Mouse (Mus musculus) forebrain, embryonic 11.5 days (tissue): Measurements from ENCODE around the gene Clasp2. TPM values are rescaled to one million over a fixed set of nuclear protein-coding genes. Genes with fewer than 3 reads are reported as not detected.
"Not testable (repeated sequence)": the region's sequence is repeated elsewhere in the genome, so short reads cannot be mapped to it uniquely, and the experiment has no call there.

Experiments used
- ATAC-seq: fragments of 200-750 bp; cut with Nextera tagmentation; replicated peaks from 2 replicates; pipeline ENCODE4 v1.8.0; 2017; ENCODE audit warnings: moderate TSS enrichment; ENCODE audit not compliant: low FRiP score
- DNase-seq: peaks from one replicate; pipeline ENCODE4 v3.0.0-alpha.2; 2017; ENCODE audit warnings: low spot score
- H3K27ac ChIP-seq: fragments of 300-500 bp; sonication (generic); 2 replicates; pipeline ENCODE4 v1.5.1; 2014; ENCODE audit warnings: low read depth, low read length
- H3K27me3 ChIP-seq: fragments of 300-500 bp; sonication (generic); 2 replicates; pipeline ENCODE4 v1.6.1; 2014; ENCODE audit warnings: mild to moderate bottlenecking, low read length, mixed read lengths; ENCODE audit not compliant: control insufficient read depth, insufficient read depth
- H3K36me3 ChIP-seq: fragments of 300-500 bp; sonication (generic); 2 replicates; pipeline ENCODE4 v1.6.1; 2014; ENCODE audit warnings: mild to moderate bottlenecking, low read length, moderate library complexity, mixed read lengths; ENCODE audit not compliant: control insufficient read depth, insufficient read depth
- H3K4me1 ChIP-seq: fragments of 300-500 bp; sonication (generic); replicated peaks from 2 replicates; pipeline ENCODE4 v1.6.1; 2014; ENCODE audit warnings: low read length, mixed read lengths; ENCODE audit not compliant: control insufficient read depth, insufficient read depth
- H3K4me2 ChIP-seq: fragments of 300-500 bp; sonication (generic); 2 replicates; pipeline ENCODE4 v1.6.1; 2014; ENCODE audit warnings: low read depth, mild to moderate bottlenecking, low read length, moderate library complexity, mixed read lengths; ENCODE audit not compliant: severe bottlenecking
- H3K4me3 ChIP-seq: fragments of 300-500 bp; sonication (generic); 2 replicates; pipeline ENCODE4 v1.5.1; 2014; ENCODE audit warnings: low read depth, low read length
- H3K9ac ChIP-seq: fragments of 300-500 bp; sonication (generic); 2 replicates; pipeline ENCODE4 v1.6.1; 2014; ENCODE audit warnings: low read length
- H3K9me3 ChIP-seq: fragments of 300-500 bp; sonication (generic); 2 replicates; pipeline ENCODE4 v1.6.1; 2016; ENCODE audit warnings: low read length, mixed read lengths; ENCODE audit not compliant: control insufficient read depth
- WGBS: fragments of 180-500 bp; shearing (Covaris S2); extraction: QIAGEN DNeasy Blood & Tissue Kit; methylation state at CpG from one replicate; pipeline ENCODE4 v1.1.7; 2014; 5-methylcytosine and 5-hydroxymethylcytosine counted together
- polyA plus RNA-seq: library from polyadenylated mRNA; unstranded; fragments of >200 nt; fragmentation: Nextera tagmentation; extraction: Ambion mirVana; gene quantifications from 2 replicates; pipeline ENCODE4 v1.2.1, GENCODE M21; 2014

Clasp2 gene
- polyA plus RNA-seq, 1 experiment from 2014 or later = 59.2 TPM

GRCm38 (mm10) chr9:113719063-113719462 is 22.2 kb upstream of the Clasp2 start:
- ATAC-seq (no peak), DNase-seq (no peak)
- no peak overlapping the region for H3K9ac ChIP-seq
- 49% methylated on average over 5 of the region's 5 CpGs for WGBS
- no peak overlapping the region for H3K4me3 ChIP-seq
- no peaks in the 10 kb centered on the region for H3K27me3 ChIP-seq
- H3K36me3 ChIP-seq = no peaks in the 10 kb centered on the region
- H3K9me3 ChIP-seq = no peaks in the 10 kb centered on the region
- H3K27ac ChIP-seq = no peak overlapping the region
- H3K4me1 ChIP-seq = no peaks in the 10 kb centered on the region
- no peak overlapping the region for H3K4me2 ChIP-seq

GRCm38 (mm10) chr9:113724646-113725045 is 16.6 kb upstream of the Clasp2 start:
- 83% methylated on average over 15 of the region's 15 CpGs for WGBS
- Histone ChIP-seq H3K36me3 (no peaks in the 10 kb centered on the region), H3K27me3 (no peaks in the 10 kb centered on the region), H3K4me2 (no peak overlapping the region), H3K4me3 (no peak overlapping the region), H3K4me1 (no peaks in the 10 kb centered on the region), H3K9ac (no peak overlapping the region), H3K27ac (no peak overlapping the region), H3K9me3 (no peaks in the 10 kb centered on the region)
- ATAC-seq (no peak), DNase-seq (no peak)

GRCm38 (mm10) chr9:113725609-113726008 is 15.7 kb upstream of the Clasp2 start:
- not testable (repeated sequence) for H3K36me3 ChIP-seq, H3K4me2 ChIP-seq, H3K27me3 ChIP-seq, H3K4me3 ChIP-seq, ATAC-seq, DNase-seq, H3K4me1 ChIP-seq, H3K27ac ChIP-seq, H3K9me3 ChIP-seq, H3K9ac ChIP-seq
- WGBS = 82% methylated on average over 5 of the region's 5 CpGs

GRCm38 (mm10) chr9:113726131-113726530 is 15.1 kb upstream of the Clasp2 start:
- Histone ChIP-seq H3K9me3 (no peaks in the 10 kb centered on the region), H3K36me3 (no peaks in the 10 kb centered on the region), H3K9ac (no peak overlapping the region), H3K4me2 (no peak overlapping the region), H3K4me1 (no peaks in the 10 kb centered on the region), H3K27me3 (no peaks in the 10 kb centered on the region), H3K4me3 (no peak overlapping the region), H3K27ac (no peak overlapping the region)
- WGBS = 74% methylated on average over 3 of the region's 3 CpGs
- DNase-seq = no peak
- no peak for ATAC-seq

- no peak for ATAC-seq
- WGBS = 88% methylated on average over 18 of the region's 18 CpGs
- no peak overlapping the region for H3K27ac ChIP-seq
Observed at GRCm38 (mm10) chr9:113726991-113727680, 14.1 kb upstream of the Clasp2 start.

GRCm38 (mm10) chr9:113731540-113731939 is 9.7 kb upstream of the Clasp2 start:
- no peak overlapping the region for H3K27ac ChIP-seq
- H3K4me3 ChIP-seq = no peak overlapping the region
- H3K4me1 ChIP-seq = no peaks in the 10 kb centered on the region
- 89% methylated on average over 3 of the region's 3 CpGs for WGBS
- H3K9ac ChIP-seq = no peak overlapping the region
- DNase-seq (no peak), ATAC-seq (no peak)
- H3K4me2 ChIP-seq = no peak overlapping the region
- no peaks in the 10 kb centered on the region for H3K36me3 ChIP-seq
- H3K27me3 ChIP-seq = no peaks in the 10 kb centered on the region
- no peaks in the 10 kb centered on the region for H3K9me3 ChIP-seq

More at GRCm38 (mm10) chr9:113726991-113727680, 14.1 kb upstream of the Clasp2 start:
- Histone ChIP-seq H3K36me3 (no peaks in the 10 kb centered on the region), H3K27me3 (no peaks in the 10 kb centered on the region), H3K9me3 (no peaks in the 10 kb centered on the region), H3K9ac (no peak overlapping the region), H3K4me3 (no peak overlapping the region), H3K4me1 (no peaks in the 10 kb centered on the region), H3K4me2 (no peak overlapping the region)
- no peak for DNase-seq

GRCm38 (mm10) chr9:113735920-113736319 is 5.4 kb upstream of the Clasp2 start:
- Histone ChIP-seq H3K4me1 (no peaks in the 10 kb centered on the region; the same call in 1 of the 2 replicates), H3K4me2 (no peak overlapping the region), H3K4me3 (no peak overlapping the region), H3K36me3 (no peaks in the 10 kb centered on the region), H3K27ac (no peak overlapping the region), H3K9ac (no peak overlapping the region), H3K9me3 (no peaks in the 10 kb centered on the region), H3K27me3 (no peaks in the 10 kb centered on the region)
- ATAC-seq = no peak
- DNase-seq = no peak

GRCm38 (mm10) chr9:113738021-113738420 is 3.3 kb upstream of the Clasp2 start:
- H3K36me3 ChIP-seq = no peaks in the 10 kb centered on the region
- H3K27me3 ChIP-seq = no peaks in the 10 kb centered on the region
- DNase-seq = no peak
- no peak overlapping the region for H3K4me2 ChIP-seq
- no peaks in the 10 kb centered on the region for H3K9me3 ChIP-seq
- no peak for ATAC-seq
- no peak overlapping the region for H3K4me3 ChIP-seq
- no peak overlapping the region for H3K9ac ChIP-seq
- 68% methylated on average over 9 of the region's 9 CpGs for WGBS
- no peak overlapping the region for H3K27ac ChIP-seq
- no peaks in the 10 kb centered on the region; the same call in 1 of the 2 replicates for H3K4me1 ChIP-seq

GRCm38 (mm10) chr9:113738941-113739340 is 2.3 kb upstream of the Clasp2 start:
- ATAC-seq (no peak), DNase-seq (no peak)
- no peaks in the 10 kb centered on the region for H3K27me3 ChIP-seq
- no peaks in the 10 kb centered on the region; the same call in 1 of the 2 replicates for H3K4me1 ChIP-seq
- H3K27ac ChIP-seq = no peak overlapping the region
- no peak overlapping the region for H3K4me3 ChIP-seq
- H3K4me2 ChIP-seq = no peak overlapping the region
- WGBS = 86% methylated on average over 6 of the region's 6 CpGs
- no peaks in the 10 kb centered on the region for H3K9me3 ChIP-seq
- no peaks in the 10 kb centered on the region for H3K36me3 ChIP-seq
- no peak overlapping the region for H3K9ac ChIP-seq
